Mouse (Mus musculus): ENCODE measurements around the gene Cfc1.
"Not testable (repeated sequence)": the region's sequence is repeated elsewhere in the genome, so short reads cannot be mapped to it uniquely, and the experiment has no call there.

The Cfc1 gene

GRCm38 (mm10) chr1:34535043-34535698 is at the start of gene Cfc1:
TSS of gene Cfc1 (plus strand) at chr1:34535648.
- DNase-seq (ENCODE audit: extremely low spot score, low read depth, low spot score), result not testable (repeated sequence)

DNA sequence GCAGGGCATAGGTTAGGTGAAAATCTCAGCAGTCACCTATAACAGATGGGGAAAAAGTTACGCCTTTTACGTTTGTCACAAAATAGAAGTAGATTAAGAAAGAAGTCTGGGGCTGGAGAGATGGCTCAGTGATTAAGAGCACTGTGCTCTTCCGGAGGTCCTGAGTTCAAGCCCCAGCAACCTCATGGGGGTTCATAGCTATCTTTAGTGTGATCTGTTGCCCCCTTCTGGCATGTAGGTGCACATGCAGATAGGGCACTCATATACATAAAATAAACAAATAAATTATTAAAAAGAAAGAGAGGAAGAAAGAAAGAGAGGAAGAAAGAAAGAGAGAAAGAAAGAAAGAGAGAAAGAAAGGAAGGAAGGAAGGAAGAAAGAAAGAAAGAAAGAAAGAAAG is 48.1 kb upstream of the Cfc1 start:
- DNase-seq (ENCODE audit: extremely low spot score, low read depth, low spot score), result no peak

DNA sequence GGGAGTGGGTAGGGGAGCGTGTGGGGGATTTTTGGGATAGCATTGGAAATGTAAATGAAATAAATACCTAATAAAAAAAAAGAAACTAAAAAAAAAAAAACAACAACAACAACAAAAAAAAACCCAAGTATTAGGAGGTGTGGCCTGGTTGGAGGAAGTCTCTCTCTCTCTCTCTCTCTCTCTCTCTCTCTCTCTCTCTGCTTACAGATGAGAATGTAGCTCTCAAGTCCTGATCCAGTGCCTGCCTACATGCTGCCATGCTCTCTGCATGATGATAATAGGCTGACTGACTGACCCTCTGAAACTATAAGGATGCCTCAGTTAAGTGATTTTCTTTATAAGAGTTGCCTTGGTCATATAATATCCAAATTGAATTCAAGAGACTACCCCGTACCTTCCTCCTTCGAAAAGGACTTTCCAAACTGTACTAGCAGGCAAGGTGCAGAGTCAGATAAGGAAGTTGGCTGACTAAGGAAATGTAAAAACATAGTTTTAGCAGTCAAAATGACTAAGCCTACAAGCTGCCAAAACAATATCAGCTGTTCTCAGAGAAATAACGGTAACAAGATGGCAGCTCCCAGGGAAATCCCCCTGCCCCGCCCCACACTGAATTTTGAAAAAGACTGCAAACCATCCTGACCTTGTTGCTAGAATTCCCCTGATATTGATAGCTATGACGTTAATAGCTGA is 45.5 kb upstream of the Cfc1 start:
- no peak for DNase-seq (ENCODE audit: extremely low spot score, low read depth, low spot score)

GRCm38 (mm10) chr1:34491480-34491879 is 44.0 kb upstream of the Cfc1 start:
- no peak for DNase-seq (ENCODE audit: extremely low spot score, low read depth, low spot score)

- DNase-seq (ENCODE audit: extremely low spot score, low read depth, low spot score), result no peak
Observed at GRCm38 (mm10) chr1:34502991-34503390, 32.5 kb upstream of the Cfc1 start.

GRCm38 (mm10) chr1:34505307-34505706 is 30.1 kb upstream of the Cfc1 start:
- no peak for DNase-seq (ENCODE audit: extremely low spot score, low read depth, low spot score)

DNA sequence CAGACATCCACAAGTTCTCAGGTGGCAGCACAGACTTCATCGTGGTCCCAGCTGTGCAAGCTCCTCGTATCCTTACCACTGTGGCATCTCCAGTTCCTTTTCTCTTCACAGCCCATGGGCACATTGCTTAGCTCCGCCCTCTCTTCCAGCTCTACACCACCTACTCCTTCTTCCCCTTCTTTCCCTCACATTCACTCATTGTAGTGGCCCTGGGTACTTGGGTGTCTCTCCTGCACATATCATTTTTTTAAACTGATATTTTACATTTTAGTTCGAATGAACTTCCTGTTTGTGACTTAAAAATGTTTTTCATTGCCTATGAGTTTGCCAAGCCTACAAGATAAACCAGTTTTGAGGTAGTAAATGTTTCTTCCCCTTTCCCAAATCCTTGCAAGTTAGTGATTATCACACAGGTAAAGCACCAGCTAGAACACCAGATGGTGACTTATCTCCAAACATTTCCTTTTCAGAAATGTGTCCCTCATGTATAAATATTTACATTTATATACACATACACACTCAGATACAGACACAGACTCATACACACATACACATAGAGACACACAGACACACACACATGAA is 29.4 kb upstream of the Cfc1 start:
- no peak for DNase-seq (ENCODE audit: extremely low spot score, low read depth, low spot score)

- no peak for DNase-seq (ENCODE audit: extremely low spot score, low read depth, low spot score)
Observed at GRCm38 (mm10) chr1:34507986-34508385, 27.5 kb upstream of the Cfc1 start.

DNA sequence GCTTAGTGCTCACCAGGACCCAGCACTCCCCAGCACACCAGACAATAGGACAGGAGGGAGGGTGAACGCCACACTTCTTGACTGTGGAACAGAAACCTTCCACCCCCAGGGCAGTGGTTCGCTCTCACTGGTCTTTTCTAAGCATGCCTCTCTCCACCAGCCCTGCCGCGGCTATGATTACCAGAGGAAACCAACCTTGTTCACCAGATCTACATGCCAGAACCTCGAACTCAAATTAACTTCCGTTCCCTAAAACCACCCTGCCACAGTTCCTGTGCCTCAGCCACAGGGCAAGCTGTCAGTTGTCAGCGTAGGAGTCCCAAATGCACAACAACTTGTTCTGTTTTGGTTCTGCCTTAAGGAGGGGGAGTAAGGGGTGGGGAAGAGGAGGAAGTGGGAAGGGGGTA is 24.9 kb upstream of the Cfc1 start:
- no peak for DNase-seq (ENCODE audit: extremely low spot score, low read depth, low spot score)

DNA sequence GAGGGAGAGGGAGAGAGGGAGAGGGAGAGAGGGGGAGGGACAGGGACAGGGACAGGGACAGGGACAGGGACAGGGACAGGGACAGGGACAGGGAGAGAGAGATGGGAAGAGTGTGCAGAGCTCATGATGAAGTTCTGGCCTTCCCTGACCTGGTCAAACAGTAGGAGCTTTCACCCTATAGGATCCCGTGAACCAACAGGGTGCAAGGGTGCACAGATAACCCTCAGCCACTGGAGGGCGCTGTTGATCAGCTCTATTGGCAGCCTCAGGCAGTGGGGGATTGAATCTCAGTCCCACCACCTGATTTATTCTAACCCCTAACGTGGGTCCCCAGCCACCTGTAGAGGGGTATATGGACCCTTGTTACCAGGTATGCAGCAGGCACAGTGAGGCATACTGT is 24.4 kb upstream of the Cfc1 start:
- no peak for DNase-seq (ENCODE audit: extremely low spot score, low read depth, low spot score)

DNA sequence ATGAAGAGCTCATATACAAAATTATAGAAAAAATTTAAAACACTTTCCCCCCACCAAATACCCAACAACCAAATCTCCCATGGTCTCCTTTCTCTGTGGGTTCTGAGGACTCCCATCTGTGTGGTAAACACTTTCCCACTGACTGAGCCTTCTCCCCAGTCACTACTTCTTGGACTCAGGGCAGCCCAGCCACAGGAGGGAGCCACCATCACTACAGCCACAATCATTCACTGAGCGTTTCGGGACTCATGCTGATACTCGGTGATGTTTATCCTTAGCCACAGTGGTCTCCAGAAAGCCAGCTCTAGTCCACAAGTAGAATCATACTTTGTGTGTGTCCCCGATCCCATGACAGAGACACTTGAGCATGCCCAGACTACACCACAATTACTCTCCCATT is 22.4 kb upstream of the Cfc1 start:
- DNase-seq (ENCODE audit: extremely low spot score, low read depth, low spot score), result no peak

GRCm38 (mm10) chr1:34516595-34516994 is 18.9 kb upstream of the Cfc1 start:
- no peak for DNase-seq (ENCODE audit: extremely low spot score, low read depth, low spot score)

DNA sequence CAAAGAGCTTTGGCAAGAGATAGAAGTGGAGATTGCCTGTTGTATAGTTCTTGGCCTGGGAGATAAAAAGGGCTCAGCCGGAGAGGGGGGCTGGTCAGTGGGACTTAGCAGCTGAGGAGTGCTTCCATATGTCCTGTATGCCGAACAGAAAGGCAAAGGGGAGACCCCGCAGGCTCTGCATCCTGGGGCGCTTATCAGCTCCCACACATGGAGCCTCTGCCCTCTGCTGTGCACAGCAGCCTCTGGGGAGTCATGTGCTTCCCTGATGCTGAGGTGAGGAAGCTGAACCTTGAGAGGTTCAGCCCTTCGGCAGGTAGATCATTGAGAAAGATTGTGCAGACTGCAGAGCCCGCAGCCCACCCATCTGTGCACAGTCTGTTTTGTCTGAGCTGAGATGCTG is 18.2 kb upstream of the Cfc1 start:
- not testable (repeated sequence) for DNase-seq (ENCODE audit: extremely low spot score, low read depth, low spot score)

GRCm38 (mm10) chr1:34517797-34518196 is 17.7 kb upstream of the Cfc1 start:
- not testable (repeated sequence) for DNase-seq (ENCODE audit: extremely low spot score, low read depth, low spot score)

GRCm38 (mm10) chr1:34518259-34518658 is 17.2 kb upstream of the Cfc1 start:
- DNase-seq (ENCODE audit: extremely low spot score, low read depth, low spot score), result no peak

- no peak for DNase-seq (ENCODE audit: extremely low spot score, low read depth, low spot score)
Observed at GRCm38 (mm10) chr1:34522205-34522849, 13.1 kb upstream of the Cfc1 start.

DNA sequence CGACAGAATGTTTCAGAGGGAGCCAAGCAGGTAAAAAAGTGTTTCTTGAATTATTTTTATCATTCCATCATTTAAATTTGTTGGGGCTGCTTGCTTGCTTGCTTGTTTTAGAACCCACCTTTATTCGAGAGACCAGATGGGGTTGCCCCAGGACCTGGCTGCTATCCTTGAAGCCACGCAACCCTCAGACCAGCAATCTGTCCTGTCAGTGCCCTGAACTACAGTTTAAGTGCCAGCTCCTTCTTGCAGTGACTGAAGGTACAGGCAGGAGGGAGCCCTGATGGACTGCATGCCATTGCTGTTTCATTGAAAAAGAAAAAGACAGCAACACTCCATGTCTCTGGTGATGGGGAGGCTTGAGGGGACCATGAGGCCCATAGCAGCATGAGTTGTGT is 12.6 kb upstream of the Cfc1 start:
- no peak for DNase-seq (ENCODE audit: extremely low spot score, low read depth, low spot score)

DNA sequence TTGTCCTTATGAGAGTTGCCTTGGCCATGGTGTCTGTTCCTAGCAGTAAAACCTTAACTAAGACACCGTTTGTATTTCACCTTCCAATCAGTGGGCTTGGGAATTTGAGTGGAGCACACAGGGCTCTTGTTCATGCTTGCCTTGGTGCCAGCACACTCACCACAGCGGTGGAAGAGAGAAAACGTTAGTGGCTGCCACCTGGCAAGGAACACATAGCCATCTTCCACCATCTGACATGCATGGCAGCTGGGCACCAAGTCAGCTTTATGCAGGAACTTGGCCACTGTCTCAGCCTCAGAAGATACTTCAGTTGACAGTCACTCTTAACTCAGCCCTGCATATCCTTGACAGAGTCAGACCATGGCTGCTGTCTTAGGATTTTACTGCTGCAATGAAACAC is 11.8 kb upstream of the Cfc1 start:
- no peak for DNase-seq (ENCODE audit: extremely low spot score, low read depth, low spot score)

DNA sequence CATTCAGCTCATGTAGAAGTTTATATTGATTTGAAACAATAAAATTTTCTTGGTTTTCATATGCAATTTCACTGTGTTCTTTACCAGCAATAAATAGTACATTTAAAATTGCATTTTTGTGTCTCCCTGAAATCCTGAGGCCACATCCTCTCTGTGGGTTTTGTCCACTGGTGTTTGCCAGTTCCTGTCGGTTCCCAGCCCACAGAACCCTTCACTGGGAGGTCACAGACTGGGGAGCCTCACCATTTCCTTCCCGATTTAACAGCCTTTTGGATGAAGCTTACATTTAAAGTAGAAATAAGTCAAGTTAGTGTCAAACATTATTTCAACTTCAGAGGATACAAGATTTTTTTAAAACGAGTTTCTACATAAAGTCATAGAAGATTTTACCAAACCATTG is 874 bp upstream of the Cfc1 start:
- DNase-seq (ENCODE audit: extremely low spot score, low read depth, low spot score), result not testable (repeated sequence)

GRCm38 (mm10) chr1:34536291-34536766 is 881 bp downstream of the Cfc1 start:
- no peak for DNase-seq (ENCODE audit: extremely low spot score, low read depth, low spot score)

- no peak for DNase-seq (ENCODE audit: extremely low spot score, low read depth, low spot score)
Observed at GRCm38 (mm10) chr1:34536767-34537485, 1.5 kb downstream of the Cfc1 start.

Data from hindlimb bud, embryonic 11.5 days (tissue).